ENCODE assay signal across 9 mouse cellular contexts in the genomic region with DNA sequence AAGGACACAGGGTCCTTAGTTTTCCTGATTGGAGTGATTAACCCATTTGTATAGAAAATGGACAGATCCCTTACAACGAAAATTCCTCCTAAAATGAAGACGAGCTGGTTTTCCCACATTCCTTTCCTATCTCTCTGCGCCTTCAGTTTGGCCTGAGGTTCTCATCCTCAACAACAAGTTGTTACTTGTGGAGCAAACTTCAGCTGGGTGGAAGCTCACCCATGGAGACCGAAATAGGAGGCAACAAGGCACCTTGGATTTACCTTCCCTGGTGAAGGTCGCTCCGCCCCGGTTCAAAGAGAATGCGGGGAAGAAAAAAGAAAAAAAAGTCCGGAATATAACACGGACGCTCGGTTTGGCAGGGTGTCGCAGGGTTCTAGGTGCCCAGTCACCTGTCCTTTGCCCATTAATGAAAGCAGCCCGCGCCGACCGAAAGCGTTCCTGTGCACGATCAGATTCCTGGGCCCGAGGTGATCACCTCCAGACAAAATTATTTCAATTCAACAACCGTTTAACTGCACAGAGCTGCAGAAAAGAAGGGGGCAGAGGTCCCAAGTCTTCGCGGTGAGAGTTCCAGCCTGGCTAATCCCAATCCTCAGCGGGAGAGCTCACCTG. TPM values are rescaled to one million over a fixed set of nuclear protein-coding genes. Genes with fewer than 3 reads are reported as not detected.
DNase-seq lines count a peak whose midpoint lies in the region; ATAC-seq lines count a peak whose summit lies in the region.
"Had no signal": no experiment of that assay in that cellular context is flagged by ENCODE, and none has a peak within 500 bp of the region (broad histone marks: within the 10 kb centered on the region; RNA-seq: fewer than 3 reads in every experiment).

No protein-coding gene starts in this region.

- peak overlapping the region; percentile 89 for H3K4me2 ChIP-seq in heart, embryonic 12.5 days
- peak overlapping the region; percentile 65 for H3K4me2 ChIP-seq in hindbrain, embryonic 11.5 days (replicated peaks; ENCODE audit: low read depth, low read length)

- WGBS in heart, embryonic 12.5 days, result 5% methylated on average over 24 of the region's 24 CpGs
- WGBS in hindbrain, embryonic 11.5 days, result 7% methylated on average over 24 of the region's 24 CpGs

- peak overlapping the region; percentile 52 for H3K4me3 ChIP-seq in heart, embryonic 12.5 days
- peak overlapping the region; percentile 32 for H3K4me3 ChIP-seq in hindbrain, embryonic 11.5 days (ENCODE audit: low read depth, low read length)

- DNase-seq in heart, adult 8-10 months (ENCODE audit: low spot score), result no peak
- peak; percentile 14 for DNase-seq in ZHBTc4 (ENCODE audit: low read depth, low spot score)
- peak; percentile 43 for DNase-seq in hindbrain, embryonic 11.5 days (ENCODE audit: low spot score)
- peak; percentile 38 for DNase-seq in mesoderm, embryonic 11.5 days (ENCODE audit: low read depth, low spot score)
- no peak for DNase-seq in frontal cortex, adult 2 months (ENCODE audit: extremely low spot score in 1 of 2, low spot score in 1 of 2)
- no peak for DNase-seq in urinary bladder, adult 18-20 months (ENCODE audit: low spot score in 2 of 2)

- no peak for ATAC-seq in heart, embryonic 12.5 days (ENCODE audit: insufficient number of reproducible peaks, low FRiP score)
- ATAC-seq in hindbrain, embryonic 11.5 days (ENCODE audit: low FRiP score), result peak; percentile 25; the same call in 1 of the 2 replicates
- ATAC-seq in inflammation-experienced regulatory T-cells, adult 6 months, result no peak

- H3K27ac ChIP-seq in heart, embryonic 12.5 days (ENCODE audit: poor library complexity, severe bottlenecking), result no peak overlapping the region
- H3K27ac ChIP-seq in hindbrain, embryonic 11.5 days (ENCODE audit: low read depth, low read length), result no peak overlapping the region
- H3K27ac ChIP-seq: macrophage had no signal

- 0 out of 2 replicates have a peak overlapping the region, but pooled peaks have one; percentile 43 for H3K9ac ChIP-seq in heart, embryonic 12.5 days
- no peak overlapping the region for H3K9ac ChIP-seq in hindbrain, embryonic 11.5 days (ENCODE audit: low read depth, low read length)

- no peaks in the 10 kb centered on the region for H3K9me3 ChIP-seq in heart, embryonic 12.5 days (replicated peaks)
- H3K9me3 ChIP-seq in hindbrain, embryonic 11.5 days (ENCODE audit: control insufficient read depth, low read length), result no peaks in the 10 kb centered on the region

- no peaks in the 10 kb centered on the region for H3K36me3 ChIP-seq in heart, embryonic 12.5 days
- H3K36me3 ChIP-seq in hindbrain, embryonic 11.5 days (ENCODE audit: control insufficient read depth, insufficient read depth, low read length), result no peaks in the 10 kb centered on the region

- H3K4me1 ChIP-seq in heart, embryonic 12.5 days (replicated peaks), result peaks cover 12% of the 10 kb centered on the region
- 0 out of 2 replicates have a peak, but pooled peaks cover 4% of the 10 kb centered on the region for H3K4me1 ChIP-seq in hindbrain, embryonic 11.5 days (replicated peaks; ENCODE audit: control insufficient read depth, insufficient read depth, low read length)

- H3K27me3 ChIP-seq in heart, embryonic 12.5 days (replicated peaks), result peaks cover 51% of the 10 kb centered on the region
- H3K27me3 ChIP-seq in hindbrain, embryonic 11.5 days (ENCODE audit: control insufficient read depth, insufficient read depth, low read length), result peaks cover 34% of the 10 kb centered on the region

RNA-seq across cellular contexts. Expression of a gene that starts 0.9 kb away (rescaled TPM):
- 0.42 TPM in 1 of 2 replicates, not detected in the other for polyA plus RNA-seq in heart, embryonic 12.5 days (2016; fragmentation: Nextera tagmentation; extraction: Ambion mirVana)
- total RNA-seq in heart, adult 8-10 months (2022), result not detected
- 1.6 and 6.0 TPM in 2 replicates for polyA plus RNA-seq in hindbrain, embryonic 11.5 days (2014; fragmentation: Nextera tagmentation; extraction: Ambion mirVana)
- under 1 TPM in 1 of 3 experiments, not detected in 2; 0.11 TPM for polyA plus RNA-seq in inflammation-experienced regulatory T-cells, adult 6 months (2017; shearing (Covaris generic))
- 0.04 TPM in 1 of 2 replicates, not detected in the other for polyA plus RNA-seq in frontal cortex, adult 2 months (2012; rRNA removed)
- polyA plus RNA-seq: macrophage had no signal

Comparison
In these comparisons a context has a peak if more than half of its experiments do, and no peak if none do; other contexts are left out.
1. DNase-seq: peak in ZHBTc4 (single experiment), hindbrain, embryonic 11.5 days (single experiment) and mesoderm, embryonic 11.5 days (single experiment); none in heart, adult 8-10 months (single experiment), frontal cortex, adult 2 months (0 of 2) and urinary bladder, adult 18-20 months (0 of 2).